Mouse (Mus musculus): ENCODE measurements around the gene Cdk1. TPM values are rescaled to one million over a fixed set of nuclear protein-coding genes. Genes with fewer than 3 reads are reported as not detected.

Gene Cdk1
- polyA plus RNA-seq, 1 experiment, result 19.7 TPM

GRCm38 (mm10) chr10:69348206-69348605 is 4.5 kb downstream of the Cdk1 start:
- Histone ChIP-seq H3K27ac (ENCODE audit: insufficient read depth, low read length) (no peak overlapping the region), H3K27me3 (ENCODE audit: control insufficient read depth, insufficient read depth, low read length) (no peaks in the 10 kb centered on the region), H3K4me3 (ENCODE audit: extremely low read depth, insufficient read depth, insufficient read length) (no peak overlapping the region), H3K36me3 (ENCODE audit: control insufficient read depth, insufficient read depth, low read length) (peaks cover 1% of the 10 kb centered on the region; the same call in 1 of the 2 replicates), H3K4me1 (ENCODE audit: control insufficient read depth, insufficient read depth, insufficient read length) (peaks cover 9% of the 10 kb centered on the region)
- TF ChIP-seq POLR2A (IDR thresholded peaks at IDR 0.05; ENCODE audit: low read depth, low read length) (no peak), CTCF (IDR thresholded peaks at IDR 0.05; ENCODE audit: extremely low read depth, insufficient read depth, insufficient read length, insufficient replicate concordance) (no peak)
- no peak for DNase-seq (ENCODE audit: low read depth in 1 of 2, low spot score in 2 of 2)
- 89% methylated on average over 8 of the region's 8 CpGs for WGBS

- H3K36me3 ChIP-seq (ENCODE audit: control insufficient read depth, insufficient read depth, low read length), result peaks cover 3% of the 10 kb centered on the region; the same call in 1 of the 2 replicates
- H3K27me3 ChIP-seq (ENCODE audit: control insufficient read depth, insufficient read depth, low read length), result no peaks in the 10 kb centered on the region
- 93% methylated on average over 9 of the region's 9 CpGs for WGBS
- no peak overlapping the region for H3K4me3 ChIP-seq (ENCODE audit: extremely low read depth, insufficient read depth, insufficient read length)
- H3K27ac ChIP-seq (ENCODE audit: insufficient read depth, low read length), result no peak overlapping the region
- H3K4me1 ChIP-seq (ENCODE audit: control insufficient read depth, insufficient read depth, insufficient read length), result no peaks in the 10 kb centered on the region
- DNase-seq (ENCODE audit: low read depth in 1 of 2, low spot score in 2 of 2), result no peak
- TF ChIP-seq CTCF (IDR thresholded peaks at IDR 0.05; ENCODE audit: extremely low read depth, insufficient read depth, insufficient read length, insufficient replicate concordance) (no peak), POLR2A (IDR thresholded peaks at IDR 0.05; ENCODE audit: low read depth, low read length) (no peak)
Measured at GRCm38 (mm10) chr10:69342328-69342727, 10.4 kb downstream of the Cdk1 start.

DNA sequence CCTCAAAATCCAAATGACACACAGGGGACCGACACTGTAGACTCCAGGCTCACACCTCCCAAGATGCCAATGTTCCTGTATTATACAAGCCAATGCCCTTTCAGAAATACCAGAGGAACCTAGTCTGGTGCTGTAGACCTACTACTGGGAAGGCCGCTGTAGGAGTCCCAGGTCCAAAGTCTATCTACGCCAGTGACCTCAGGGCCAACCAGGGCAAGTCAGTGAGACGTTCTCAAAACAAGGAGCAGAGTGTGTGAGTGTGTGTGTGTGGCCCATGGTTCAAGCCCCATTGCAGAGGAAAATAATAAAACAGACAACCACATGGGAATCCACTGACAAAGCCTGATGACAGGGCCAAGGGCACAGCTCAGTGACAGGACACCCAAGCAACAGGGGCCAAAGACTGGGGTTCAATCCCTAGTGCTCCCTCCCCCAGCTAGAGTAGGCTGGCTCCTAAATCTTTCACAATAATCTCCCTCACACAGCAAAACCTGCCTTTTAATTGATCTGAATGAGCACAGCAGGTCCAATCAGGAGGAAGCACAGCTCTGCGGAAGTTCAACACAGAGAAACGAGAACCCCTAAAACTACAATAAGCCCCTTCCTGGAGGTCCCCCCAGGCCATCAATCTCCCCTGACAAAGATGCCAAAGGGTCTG is 11.0 kb downstream of the Cdk1 start:
- no peak for TF ChIP-seq POLR2A (IDR thresholded peaks at IDR 0.05; ENCODE audit: low read depth, low read length)
- no peak for TF ChIP-seq CTCF (IDR thresholded peaks at IDR 0.05; ENCODE audit: extremely low read depth, insufficient read depth, insufficient read length, insufficient replicate concordance)
- no peak overlapping the region for H3K27ac ChIP-seq (ENCODE audit: insufficient read depth, low read length)

DNA sequence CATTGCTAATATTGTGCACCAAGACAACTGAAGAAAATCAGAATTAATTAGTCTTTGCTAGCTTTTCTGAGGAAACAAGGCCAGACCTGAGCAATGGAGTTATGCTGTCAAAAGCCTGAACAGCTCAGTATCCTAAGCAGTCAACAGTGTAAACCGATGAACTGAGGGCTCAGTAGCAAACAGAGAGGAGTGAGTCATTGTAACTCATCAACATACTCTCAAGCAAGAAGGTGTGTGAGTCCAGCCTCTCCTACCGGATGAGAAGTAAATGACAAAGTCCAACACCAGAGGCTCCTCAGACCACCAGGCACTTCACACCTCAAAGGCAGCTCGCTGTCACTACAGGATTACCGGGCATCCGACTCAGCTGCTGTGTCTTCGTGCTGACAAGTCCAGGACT is 12.7 kb downstream of the Cdk1 start:
- no peak overlapping the region for H3K4me3 ChIP-seq (ENCODE audit: extremely low read depth, insufficient read depth, insufficient read length)
- no peak overlapping the region for H3K27ac ChIP-seq (ENCODE audit: insufficient read depth, low read length)
- no peaks in the 10 kb centered on the region for H3K4me1 ChIP-seq (ENCODE audit: control insufficient read depth, insufficient read depth, insufficient read length)
- WGBS, result 94% methylated on average over 6 of the region's 6 CpGs
- no peak for DNase-seq (ENCODE audit: low read depth in 1 of 2, low spot score in 2 of 2)
- no peak for TF ChIP-seq POLR2A (IDR thresholded peaks at IDR 0.05; ENCODE audit: low read depth, low read length)
- TF ChIP-seq CTCF (IDR thresholded peaks at IDR 0.05; ENCODE audit: extremely low read depth, insufficient read depth, insufficient read length, insufficient replicate concordance), result no peak
- H3K27me3 ChIP-seq (ENCODE audit: control insufficient read depth, insufficient read depth, low read length), result no peaks in the 10 kb centered on the region
- H3K36me3 ChIP-seq (ENCODE audit: control insufficient read depth, insufficient read depth, low read length), result peaks cover 3% of the 10 kb centered on the region; the same call in 1 of the 2 replicates

More for the DNA sequence above, 11.0 kb downstream of the Cdk1 start:
- Histone ChIP-seq H3K4me3 (ENCODE audit: extremely low read depth, insufficient read depth, insufficient read length) (no peak overlapping the region), H3K4me1 (ENCODE audit: control insufficient read depth, insufficient read depth, insufficient read length) (no peaks in the 10 kb centered on the region), H3K36me3 (ENCODE audit: control insufficient read depth, insufficient read depth, low read length) (peaks cover 3% of the 10 kb centered on the region; the same call in 1 of the 2 replicates), H3K27me3 (ENCODE audit: control insufficient read depth, insufficient read depth, low read length) (no peaks in the 10 kb centered on the region)
- 96% methylated on average over 6 of the region's 6 CpGs for WGBS
- no peak for DNase-seq (ENCODE audit: low read depth in 1 of 2, low spot score in 2 of 2)

DNA sequence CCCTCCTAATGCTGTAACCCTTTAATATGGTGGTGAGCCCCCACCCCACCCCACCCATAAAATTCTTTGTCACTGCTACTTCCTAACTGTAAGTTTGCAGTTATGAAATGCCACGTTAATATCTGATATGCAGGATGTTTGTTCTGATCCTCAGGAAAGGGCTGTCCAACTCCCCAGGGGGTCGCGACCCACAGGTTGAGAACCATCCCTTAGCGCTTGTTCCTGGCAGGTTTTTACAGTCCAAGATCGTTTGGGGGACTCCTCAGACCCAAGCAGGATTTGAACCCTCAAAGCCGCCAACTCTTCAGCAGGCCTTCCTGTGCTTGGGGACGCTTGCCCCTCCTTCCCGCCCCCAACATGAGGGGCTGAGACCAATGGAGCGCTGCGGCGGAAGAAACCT is 16.5 kb downstream of the Cdk1 start:
- 0 out of 2 replicates have a peak, but pooled peaks cover 3% of the 10 kb centered on the region for H3K36me3 ChIP-seq (ENCODE audit: control insufficient read depth, insufficient read depth, low read length)
- TF ChIP-seq CTCF (IDR thresholded peaks at IDR 0.05; ENCODE audit: extremely low read depth, insufficient read depth, insufficient read length, insufficient replicate concordance), result no peak
- no peak for TF ChIP-seq POLR2A (IDR thresholded peaks at IDR 0.05; ENCODE audit: low read depth, low read length)
- no peak overlapping the region for H3K4me3 ChIP-seq (ENCODE audit: extremely low read depth, insufficient read depth, insufficient read length)
- no peak overlapping the region for H3K27ac ChIP-seq (ENCODE audit: insufficient read depth, low read length)
- no peaks in the 10 kb centered on the region for H3K4me1 ChIP-seq (ENCODE audit: control insufficient read depth, insufficient read depth, insufficient read length)
- H3K27me3 ChIP-seq (ENCODE audit: control insufficient read depth, insufficient read depth, low read length), result no peaks in the 10 kb centered on the region
- 91% methylated on average over 11 of the region's 11 CpGs for WGBS
- DNase-seq (ENCODE audit: low read depth in 1 of 2, low spot score in 2 of 2), result no peak

DNA sequence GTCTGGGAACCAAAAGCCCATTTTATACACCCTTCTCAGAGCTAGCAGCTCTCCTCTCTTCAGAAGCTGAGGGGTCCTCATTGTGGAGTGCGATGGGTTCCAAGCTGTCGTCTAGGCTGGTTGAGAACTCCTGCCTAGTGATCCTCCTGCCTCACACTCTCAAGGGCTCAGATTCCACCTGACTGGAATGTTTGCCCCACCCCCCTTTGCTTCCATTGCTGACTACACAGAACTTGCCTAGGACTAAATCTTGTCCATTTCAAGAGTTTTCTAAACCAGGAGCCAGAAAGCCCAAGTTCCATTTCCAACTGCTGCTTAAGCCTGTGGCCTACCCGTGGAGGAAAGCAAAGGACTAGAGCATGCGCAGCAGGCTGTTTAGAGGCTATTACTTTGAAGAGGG is 17.1 kb downstream of the Cdk1 start:
- Histone ChIP-seq H3K36me3 (ENCODE audit: control insufficient read depth, insufficient read depth, low read length) (0 out of 2 replicates have a peak, but pooled peaks cover 3% of the 10 kb centered on the region), H3K27ac (ENCODE audit: insufficient read depth, low read length) (no peak overlapping the region), H3K4me3 (ENCODE audit: extremely low read depth, insufficient read depth, insufficient read length) (no peak overlapping the region), H3K4me1 (ENCODE audit: control insufficient read depth, insufficient read depth, insufficient read length) (no peaks in the 10 kb centered on the region), H3K27me3 (ENCODE audit: control insufficient read depth, insufficient read depth, low read length) (no peaks in the 10 kb centered on the region)
- DNase-seq (ENCODE audit: low read depth in 1 of 2, low spot score in 2 of 2), result no peak
- WGBS, result 97% methylated on average over 4 of the region's 4 CpGs
- no peak for TF ChIP-seq CTCF (IDR thresholded peaks at IDR 0.05; ENCODE audit: extremely low read depth, insufficient read depth, insufficient read length, insufficient replicate concordance)
- TF ChIP-seq POLR2A (IDR thresholded peaks at IDR 0.05; ENCODE audit: low read depth, low read length), result no peak

DNA sequence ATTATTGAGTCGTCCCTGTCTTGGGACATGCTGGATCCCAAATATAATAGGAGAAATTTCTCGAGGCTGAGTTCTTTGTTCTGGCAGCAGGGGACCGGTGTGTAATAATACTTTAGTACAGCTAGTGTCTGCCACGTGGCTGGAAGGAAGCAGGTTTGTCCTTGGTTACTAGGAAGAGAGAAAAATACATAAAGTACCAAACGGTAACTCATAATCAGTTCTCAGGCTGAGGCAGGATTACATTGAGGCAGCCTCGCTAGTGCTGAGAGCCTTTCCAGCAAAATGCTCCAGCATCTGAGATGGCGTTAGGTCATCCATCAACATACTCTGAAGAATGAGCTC is 17.6 kb downstream of the Cdk1 start:
- Histone ChIP-seq H3K4me1 (ENCODE audit: control insufficient read depth, insufficient read depth, insufficient read length) (no peaks in the 10 kb centered on the region), H3K27ac (ENCODE audit: insufficient read depth, low read length) (no peak overlapping the region), H3K36me3 (ENCODE audit: control insufficient read depth, insufficient read depth, low read length) (0 out of 2 replicates have a peak, but pooled peaks cover 3% of the 10 kb centered on the region), H3K27me3 (ENCODE audit: control insufficient read depth, insufficient read depth, low read length) (no peaks in the 10 kb centered on the region), H3K4me3 (ENCODE audit: extremely low read depth, insufficient read depth, insufficient read length) (no peak overlapping the region)
- DNase-seq (ENCODE audit: low read depth in 1 of 2, low spot score in 2 of 2), result no peak
- WGBS, result 88% methylated on average over 7 of the region's 7 CpGs
- no peak for TF ChIP-seq CTCF (IDR thresholded peaks at IDR 0.05; ENCODE audit: extremely low read depth, insufficient read depth, insufficient read length, insufficient replicate concordance)
- no peak for TF ChIP-seq POLR2A (IDR thresholded peaks at IDR 0.05; ENCODE audit: low read depth, low read length)
